Mouse (Mus musculus) monocyte, adult 5-6 weeks (primary cell): ENCODE measurements around the gene Slc25a13. TPM values are rescaled to one million over a fixed set of nuclear protein-coding genes. Genes with fewer than 3 reads are reported as not detected.

Experiments
- ATAC-seq: fragments of 153-309, 156-312 bp; replicated peaks from 2 replicates; pipeline ENCODE4 v1.8.0; 2017; ENCODE audit warnings: mild to moderate bottlenecking; ENCODE audit not compliant: low TSS enrichment, insufficient number of reproducible peaks, severe bottlenecking, poor library complexity, low FRiP score
- total RNA-seq: library from RNA; stranded (forward); fragments of 200-1000, 200-491, 200-594 nt; gene quantifications from 3 replicates; pipeline ENCODE4 v1.2.3, GENCODE M21; 2017

Slc25a13 gene
- 4.4 to 7.0 TPM (median 5.8 TPM) in 3 replicates for total RNA-seq

DNA sequence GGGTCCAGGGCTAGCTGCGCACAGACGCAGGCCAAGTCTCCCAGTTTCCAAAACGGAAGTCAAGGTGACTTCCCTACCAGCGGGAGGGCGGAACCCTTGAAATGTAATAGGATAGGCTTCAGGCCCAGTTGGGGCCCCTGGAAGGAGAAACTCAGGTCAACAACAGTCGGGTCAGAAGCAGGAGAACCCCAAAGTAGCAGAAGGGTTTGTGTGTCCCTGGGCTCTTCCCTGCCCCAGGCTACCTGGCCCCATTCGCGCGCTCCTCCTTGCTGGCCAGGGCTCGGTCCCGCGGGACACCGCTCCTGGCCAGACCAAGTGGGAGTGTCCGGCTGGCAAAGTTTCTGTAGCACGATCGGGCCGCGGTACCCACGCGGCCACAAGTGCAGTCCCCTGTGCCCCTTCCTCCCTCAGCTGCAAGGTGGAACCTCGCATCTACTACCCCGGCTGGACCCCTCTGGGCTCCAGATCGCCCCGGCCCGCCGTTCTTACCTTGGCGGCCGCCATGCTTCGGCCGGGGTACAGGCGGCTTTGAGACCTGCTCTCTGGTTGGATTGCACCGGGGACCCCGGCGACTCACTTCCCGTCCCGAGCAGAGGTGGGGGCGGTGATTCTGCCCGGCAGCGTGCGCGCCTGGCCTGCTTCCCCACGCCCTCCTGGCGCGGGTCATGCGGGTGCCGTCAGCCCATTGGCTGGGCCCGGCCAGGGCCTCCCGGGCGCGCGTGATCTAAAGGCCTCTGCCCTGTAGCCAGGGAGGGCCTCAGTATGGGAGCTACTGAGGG lies at the start of gene Slc25a13:
Gene Slc25a13 (minus strand): TSS at position 667 of the 779 bp plus-strand sequence.
- ATAC-seq: peak; percentile 66

DNA sequence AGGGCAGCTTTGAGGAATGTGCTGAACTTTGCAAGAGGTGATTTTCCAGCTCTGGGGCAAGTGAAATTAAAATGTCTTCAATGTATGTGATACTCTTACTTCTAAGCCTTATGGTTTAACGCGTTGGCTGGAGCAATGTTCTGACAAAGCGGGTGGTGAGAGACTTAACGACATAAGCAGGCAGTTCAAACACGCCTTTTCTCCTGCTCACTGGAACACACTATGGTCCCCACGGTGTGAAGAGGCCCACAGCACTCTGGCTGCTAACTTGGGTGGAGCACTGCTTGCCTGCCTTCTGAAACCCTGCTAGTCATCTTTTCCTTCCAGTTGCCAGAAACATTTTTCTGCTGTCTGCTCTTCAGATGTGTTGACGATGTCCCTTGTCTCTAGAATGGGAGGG lies 48.8 kb upstream of the Slc25a13 start:
- ATAC-seq: no peak

DNA sequence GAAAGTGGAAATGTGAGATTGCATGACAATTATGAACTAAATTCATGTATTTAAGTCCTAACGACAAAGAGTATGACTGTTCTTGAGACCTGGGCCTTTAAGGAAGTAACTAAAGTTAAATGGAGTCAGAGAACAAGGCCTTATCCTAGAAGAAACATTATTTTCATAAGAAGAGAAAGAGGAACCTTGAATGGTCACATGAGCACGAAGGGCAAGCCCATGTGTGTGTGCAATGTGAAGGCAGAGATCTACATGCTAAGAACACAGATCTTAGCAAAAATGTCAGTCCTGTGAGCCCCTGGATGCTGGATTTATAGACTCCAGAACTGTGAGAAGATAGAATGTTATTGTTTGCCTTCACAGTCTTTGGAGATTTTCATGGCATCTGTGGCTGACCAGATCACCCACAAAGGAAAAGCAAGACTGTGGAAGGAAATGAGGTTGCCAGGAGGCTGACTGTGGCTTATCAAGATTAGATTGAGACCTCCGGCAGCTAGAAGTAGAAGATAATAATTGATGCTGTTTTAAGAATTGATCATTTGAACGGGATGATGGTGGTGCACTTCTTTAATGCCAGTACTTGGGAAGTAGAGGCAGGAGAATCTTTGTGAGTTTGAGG lies 46.4 kb upstream of the Slc25a13 start:
- ATAC-seq: 0 out of 2 replicates have a peak, but pooled peaks have one; percentile 56

DNA sequence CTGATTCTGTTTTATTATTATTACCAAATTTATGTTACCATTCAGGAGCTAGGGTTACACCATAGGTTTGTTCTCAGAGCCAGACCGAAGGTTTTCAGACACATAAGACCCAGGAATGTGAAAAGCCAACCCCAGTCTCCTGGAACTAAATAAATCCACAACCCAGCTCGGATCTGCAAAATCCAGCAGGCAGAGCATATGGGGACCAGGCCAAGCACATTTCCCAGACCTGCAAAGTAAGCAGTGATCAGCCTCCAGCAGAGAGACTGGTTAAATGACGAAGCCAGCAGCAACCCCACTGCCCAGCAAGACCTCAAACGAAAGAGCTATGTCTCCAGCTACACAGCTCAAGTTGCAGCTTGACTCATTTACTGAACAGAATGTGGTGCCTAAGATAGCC lies 43.9 kb upstream of the Slc25a13 start:
- no peak for ATAC-seq

DNA sequence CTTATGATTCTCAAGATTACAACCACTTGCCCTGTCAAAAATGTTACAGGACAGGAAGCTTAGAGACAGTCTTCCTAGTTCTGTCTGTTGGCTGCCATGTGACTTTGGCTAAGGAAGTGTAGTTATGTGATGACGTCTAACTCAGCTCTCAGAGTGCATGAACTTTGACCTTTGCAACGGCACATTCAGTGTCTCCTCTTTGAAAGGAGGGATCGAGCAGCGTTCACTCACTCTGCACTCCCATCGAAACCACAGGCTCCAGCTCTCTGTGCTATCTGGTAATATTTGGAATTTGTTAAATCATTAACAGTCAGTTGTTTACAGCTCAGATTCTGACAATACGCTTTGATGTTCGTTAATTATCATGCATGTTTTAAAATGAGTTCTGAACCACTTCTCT lies 31.5 kb upstream of the Slc25a13 start:
- 0 out of 2 replicates have a peak, but pooled peaks have one; percentile 22 for ATAC-seq

DNA sequence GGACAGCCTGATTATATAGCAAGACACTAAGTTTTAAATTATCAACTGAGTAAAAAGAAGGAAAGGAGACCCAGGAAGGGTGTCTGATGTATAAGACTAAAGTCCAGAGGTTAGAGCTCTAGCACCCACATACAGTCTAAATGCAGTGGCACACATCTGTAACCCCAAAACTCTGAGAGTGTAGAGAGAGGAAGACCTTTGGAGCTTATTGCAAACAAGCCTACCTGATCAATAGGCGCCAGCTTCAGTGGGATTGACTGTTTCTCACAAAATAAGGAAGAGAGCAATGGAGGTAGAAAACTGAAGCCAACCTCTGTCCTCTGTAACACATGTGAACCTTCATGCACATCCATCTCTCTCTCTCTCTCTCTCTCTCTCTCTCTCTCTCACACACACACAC lies 26.9 kb upstream of the Slc25a13 start:
- no peak for ATAC-seq

DNA sequence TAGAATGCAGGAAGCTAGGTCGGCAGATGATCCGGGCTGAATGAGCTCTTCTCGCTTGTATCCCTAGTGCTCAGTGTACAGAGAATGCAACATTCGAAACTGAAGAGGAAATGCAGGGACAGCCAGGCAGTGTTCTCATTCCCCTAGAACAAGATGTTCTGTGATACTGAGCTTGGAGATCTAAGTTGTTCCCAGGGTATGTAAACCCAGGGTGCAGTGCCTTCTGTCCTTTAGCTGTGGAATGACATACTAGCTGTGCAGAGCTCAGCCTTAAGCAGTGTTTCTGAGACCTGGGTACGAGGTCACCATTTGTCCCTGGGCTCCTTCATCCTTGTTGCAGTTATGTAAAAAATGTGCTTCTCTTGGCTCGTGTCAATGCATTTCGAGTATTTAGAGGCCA lies 25.1 kb upstream of the Slc25a13 start:
- ATAC-seq: no peak

DNA sequence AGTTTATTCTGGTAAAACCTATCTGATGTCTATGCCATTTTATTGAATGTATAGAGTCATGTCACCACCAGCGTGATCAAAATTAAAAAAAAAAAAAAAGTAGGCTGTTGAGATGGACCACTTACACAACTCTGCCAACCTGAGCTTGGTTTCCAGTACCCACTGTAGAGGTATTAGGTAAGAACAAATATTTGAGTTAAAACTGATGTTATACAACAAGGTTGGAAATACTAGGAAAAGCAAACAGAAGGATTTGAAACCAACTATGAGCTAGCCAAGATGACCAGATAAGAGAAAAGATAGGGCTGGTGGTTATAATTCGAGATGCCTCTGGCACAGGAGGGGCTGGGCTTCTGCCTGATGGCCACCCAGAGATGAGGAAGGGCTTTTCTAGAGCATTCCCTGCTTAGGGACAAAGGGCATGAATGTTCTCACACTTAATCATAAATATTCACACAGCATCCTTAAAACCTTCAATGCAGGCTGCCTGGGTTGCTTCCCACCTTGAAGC lies 19.9 kb upstream of the Slc25a13 start:
- ATAC-seq: no peak

DNA sequence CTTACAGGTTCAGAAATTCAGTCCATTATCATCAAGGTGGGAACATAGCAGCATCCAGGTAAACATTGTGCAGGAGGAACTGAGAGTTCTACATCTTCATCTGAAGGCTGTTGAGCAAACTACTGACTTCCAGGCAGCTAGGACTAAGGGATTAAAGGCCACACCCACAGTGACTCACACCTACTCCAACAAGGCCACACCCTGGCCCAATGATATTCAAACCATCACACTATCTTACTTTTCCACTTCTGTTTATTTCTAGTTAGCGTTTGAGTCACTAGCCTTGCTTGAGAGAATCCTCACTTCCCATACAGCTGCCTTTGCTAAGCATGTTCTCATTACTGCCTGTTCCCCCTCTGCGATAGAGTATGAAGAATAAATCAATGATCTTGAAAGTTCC lies 13.3 kb upstream of the Slc25a13 start:
- ATAC-seq: peak; percentile 79

DNA sequence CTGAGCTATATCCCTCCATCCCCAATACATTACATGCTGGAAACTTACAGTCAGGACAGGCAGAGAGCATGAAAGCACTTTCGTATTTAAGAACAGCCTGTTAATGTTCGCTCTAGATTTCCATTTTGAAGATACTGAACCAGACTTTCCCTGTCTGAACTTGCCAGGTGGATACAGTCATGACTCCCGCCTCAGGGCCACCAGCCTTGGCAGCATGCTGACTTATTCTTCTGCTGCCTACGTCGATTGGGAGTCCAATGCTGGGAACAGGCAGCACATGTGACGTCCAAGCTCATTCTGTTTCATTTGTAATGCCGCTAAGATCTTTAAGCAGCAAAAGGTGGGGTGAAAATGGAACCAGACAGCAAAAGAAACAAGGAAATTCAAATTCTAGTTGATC lies 5.7 kb upstream of the Slc25a13 start:
- no peak for ATAC-seq

DNA sequence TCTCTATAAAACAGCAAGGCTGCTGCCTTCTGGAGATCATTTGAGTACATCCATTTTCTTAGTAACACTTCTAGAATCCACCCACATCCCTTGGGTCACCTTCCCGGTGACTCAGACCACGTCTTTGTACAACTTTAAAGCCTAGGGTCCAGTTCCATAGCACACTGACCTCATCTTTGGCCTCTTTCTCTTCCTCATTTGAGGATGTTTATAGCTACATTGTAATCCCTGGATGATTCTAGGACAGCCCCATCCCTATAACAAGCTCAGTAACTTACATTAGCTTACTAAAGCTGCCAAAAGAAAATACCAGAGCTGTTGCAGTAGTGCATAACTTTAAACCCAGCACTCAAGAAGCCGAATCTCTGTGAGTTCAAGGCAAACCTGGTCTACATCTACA lies 3.6 kb upstream of the Slc25a13 start:
- ATAC-seq: no peak

DNA sequence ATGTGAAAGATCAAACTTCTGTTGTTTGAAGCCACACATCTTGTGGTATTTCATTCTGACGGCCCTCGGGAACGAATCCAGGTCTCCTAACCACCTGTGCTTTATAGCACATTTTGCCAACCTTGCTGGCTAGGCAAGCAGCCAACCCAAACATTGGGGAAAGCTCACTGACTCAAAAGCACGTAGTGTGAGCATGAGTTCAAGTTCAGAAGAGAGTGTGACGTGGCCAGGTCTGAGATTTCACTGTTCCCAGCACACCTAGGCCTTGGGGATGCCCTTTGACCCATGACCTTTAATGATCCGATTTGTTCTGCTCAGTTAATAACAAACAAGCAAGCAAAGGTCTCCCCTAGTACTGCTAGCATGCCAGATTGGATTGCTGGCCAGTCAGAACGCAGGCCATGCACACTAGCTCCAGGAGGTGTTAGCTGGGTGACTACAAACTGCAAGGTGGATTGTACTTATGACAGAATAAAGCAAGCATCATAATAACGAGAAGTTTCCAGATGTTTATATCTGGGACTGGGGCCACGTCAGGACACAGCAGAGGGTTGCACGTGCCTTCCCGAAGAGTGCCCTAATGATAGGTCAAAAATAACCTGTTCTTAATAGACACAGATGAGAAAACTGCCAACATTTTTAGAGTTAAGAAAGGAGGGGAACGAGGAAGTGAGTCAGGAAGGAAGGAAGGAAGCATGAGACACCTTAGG lies 2.8 kb upstream of the Slc25a13 start:
- no peak for ATAC-seq

DNA sequence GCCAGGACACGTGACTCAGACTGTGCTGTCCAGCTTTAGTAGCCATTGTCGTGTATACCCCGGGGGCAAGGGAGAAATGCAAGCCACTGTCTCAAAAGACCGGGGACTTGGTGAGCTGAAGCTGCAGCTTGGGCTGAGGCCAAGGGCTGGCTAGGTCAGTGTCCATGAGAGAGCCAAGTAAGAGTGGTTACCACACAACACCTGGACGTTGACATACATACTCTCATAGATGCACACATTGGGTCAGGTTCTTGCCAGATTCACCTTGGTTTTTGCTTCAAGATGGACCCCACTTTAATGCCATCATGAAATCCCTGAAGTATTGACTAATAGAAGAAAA lies 283 bp upstream of the Slc25a13 start:
- no peak for ATAC-seq

DNA sequence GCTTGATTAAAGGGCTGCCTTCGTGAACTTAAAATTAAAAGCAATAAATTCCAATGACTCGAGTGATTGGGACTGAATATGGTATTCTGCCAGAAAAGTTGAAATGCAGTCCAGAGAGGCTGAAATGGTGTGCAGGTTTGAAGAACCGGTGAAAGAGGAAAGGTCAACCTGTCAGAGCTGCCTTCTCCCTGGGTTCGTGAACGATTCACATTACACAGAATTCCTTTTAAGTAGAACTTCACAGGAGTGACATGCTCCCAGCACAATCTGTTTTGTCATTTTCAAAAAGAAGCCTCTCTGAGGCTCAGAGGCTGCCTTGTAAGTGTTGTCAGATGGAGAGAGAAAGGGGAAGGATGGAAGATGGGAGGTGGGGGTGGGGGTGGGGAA lies 860 bp downstream of the Slc25a13 start:
- no peak for ATAC-seq

DNA sequence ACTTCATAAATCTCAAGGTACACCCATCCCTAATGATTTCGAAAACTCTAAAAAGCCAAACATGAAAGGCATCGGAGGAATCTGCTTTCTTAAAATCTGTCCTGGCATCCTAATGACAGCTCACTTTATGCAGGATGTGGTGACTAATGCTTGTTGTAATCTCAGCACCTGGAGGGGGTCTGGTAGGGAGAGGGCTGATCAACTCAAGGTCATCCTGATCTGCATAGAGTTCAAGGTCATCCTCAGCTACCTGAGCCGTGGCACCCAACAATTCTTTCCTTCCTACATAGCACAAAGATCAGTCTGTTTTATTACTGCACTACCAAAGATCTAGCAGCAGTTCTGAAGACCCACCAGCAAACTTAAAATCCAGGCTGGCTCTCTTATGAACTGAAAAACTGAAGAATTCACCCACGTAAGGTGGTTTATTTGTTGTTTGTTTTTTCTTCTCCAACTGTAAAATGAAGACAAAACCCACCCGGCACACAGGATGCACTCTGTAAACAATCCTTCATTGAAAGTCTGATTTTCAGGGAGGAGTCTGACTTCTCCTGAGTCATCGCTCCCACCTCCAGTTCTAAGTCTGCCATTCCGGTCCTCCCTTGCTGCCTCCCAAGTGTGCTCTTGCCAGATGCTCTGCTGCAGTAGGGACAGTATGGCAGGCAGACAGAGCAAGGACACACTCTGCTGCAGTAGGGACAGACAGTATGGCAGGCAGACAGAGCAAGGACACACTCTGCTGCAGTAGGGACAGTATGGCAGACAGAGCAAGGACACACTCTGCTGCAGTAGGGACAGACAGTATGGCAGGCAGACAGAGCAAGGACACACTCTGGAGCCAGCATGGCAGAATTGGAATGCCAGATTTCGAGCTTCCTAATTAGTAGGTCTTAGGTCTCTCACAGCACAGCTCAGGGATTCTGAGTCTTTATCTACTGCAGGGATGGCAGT lies 4.3 kb downstream of the Slc25a13 start:
- ATAC-seq: 0 out of 2 replicates have a peak, but pooled peaks have one; percentile 24

DNA sequence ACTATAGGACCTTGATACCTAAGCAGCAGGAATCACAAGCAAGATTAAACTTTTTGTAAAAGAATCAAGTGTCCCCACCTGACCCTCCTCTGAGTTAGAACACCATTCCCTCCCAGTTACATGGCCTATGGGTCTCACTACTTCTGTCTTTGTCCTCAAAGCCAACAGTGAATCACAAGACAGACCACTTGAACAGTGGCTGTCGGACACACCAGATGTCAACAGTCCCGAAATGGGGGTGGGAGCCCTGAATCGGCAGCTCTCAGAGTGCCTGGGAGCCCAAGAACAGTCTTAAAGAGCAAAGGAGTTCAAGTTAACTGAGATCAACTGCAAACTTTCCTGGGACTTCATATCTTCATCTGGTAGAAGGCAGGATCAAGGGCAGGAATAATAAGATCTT lies 5.0 kb downstream of the Slc25a13 start:
- no peak for ATAC-seq

DNA sequence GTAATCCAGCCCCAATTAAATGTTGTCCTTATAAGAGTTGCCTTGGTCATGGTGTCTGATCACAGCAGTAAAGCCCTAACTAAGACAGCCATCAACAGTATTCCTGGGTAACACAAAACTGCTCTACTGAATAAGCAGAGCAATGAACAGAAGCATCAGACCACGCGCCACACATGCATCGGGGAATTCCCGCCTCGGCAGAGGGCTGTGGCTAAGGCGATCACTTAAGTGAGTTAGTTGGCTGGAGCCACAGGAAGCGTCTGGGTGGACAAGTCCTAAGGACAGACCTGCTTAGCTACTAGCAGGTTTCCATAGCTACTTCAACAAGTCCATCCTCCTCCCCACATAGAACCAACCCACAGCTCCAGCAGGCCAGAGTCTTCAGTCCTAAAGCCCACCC lies 6.3 kb downstream of the Slc25a13 start:
- ATAC-seq: no peak

DNA sequence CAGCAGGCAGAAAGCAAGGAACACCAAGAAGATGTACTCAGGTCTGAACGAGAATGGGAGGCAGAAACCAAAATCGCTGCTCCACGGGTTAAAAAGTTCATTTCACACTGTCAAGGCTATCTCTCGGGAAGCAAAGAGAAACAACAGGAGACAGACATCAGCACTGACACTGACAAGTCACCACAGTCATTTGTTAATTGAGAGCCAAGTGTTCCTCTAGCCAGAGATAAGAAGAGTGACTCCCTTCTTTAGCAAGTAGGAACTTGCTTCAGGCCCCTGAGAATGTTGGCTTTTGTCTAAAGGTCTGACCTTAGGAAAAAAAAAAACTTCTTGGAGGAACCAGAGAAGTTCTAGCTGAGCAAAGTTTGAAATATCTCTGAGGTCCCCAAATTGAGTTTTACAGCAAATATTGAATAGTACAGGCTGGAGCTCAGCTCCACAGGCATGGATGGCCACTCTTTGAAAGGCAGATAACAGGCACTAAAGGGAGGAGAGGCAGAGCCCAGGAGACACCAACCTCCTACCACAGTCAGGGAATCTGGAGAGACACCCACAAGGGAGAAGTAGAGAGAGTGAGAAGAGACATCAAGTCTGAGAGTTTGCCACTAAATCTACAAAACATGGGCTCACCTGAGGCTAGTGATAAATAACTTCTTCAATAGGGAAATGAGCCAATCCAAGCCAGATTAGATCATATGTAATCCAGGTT lies 8.5 kb downstream of the Slc25a13 start:
- ATAC-seq: no peak
